Mouse (Mus musculus) megakaryocyte, embryonic 14.5 days (primary cell): ENCODE measurements around the gene Pax4.

Source experiments
- FLI1 ChIP-seq: IDR thresholded peaks from 2 replicates; pipeline ENCODE4 v1.6.1; 2012; ENCODE audit warnings: low read length, inconsistent platforms, mixed read lengths
- GATA1 ChIP-seq: IDR thresholded peaks from 3 replicates; pipeline ENCODE4 v1.6.1; 2012; ENCODE audit warnings: mixed read lengths, low read length, inconsistent platforms, borderline replicate concordance

GRCm38 (mm10) chr6:28431538-28431855 is 17.7 kb downstream of the Pax4 start:
- TF ChIP-seq GATA1 (no peak), FLI1 (no peak)
